ENCODE assay signal across 26 mouse cellular contexts in the genomic region with DNA sequence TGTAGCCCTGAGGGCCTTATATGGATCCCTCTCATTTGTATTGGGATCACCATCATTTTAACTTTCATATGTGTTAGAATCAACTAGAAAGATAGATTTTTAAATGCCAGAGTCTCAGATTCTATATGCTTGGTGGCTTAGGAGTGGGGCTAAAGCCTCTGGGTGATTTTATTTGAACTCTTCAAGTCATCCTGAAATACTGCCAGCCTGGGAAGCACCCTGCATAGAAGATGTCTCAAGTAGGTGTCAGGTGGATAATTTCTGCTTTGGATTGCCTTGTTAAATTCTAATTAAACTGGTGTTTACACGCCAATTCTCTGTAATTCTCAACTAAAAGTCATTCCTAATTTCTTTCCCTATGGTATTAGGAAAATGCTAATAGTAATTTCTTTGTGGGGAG.
DNase-seq lines count a peak whose midpoint lies in the region; ATAC-seq and TF ChIP-seq lines count a peak whose summit lies in the region.
"Had no signal": no experiment of that assay in that cellular context is flagged by ENCODE, and none has a peak within 500 bp of the region (broad histone marks: within the 10 kb centered on the region; RNA-seq: fewer than 3 reads in every experiment).

No protein-coding gene starts in this region.

- 60% methylated on average over 1 of the region's 1 CpGs for WGBS in hindbrain, postnatal 0 days
- WGBS in hindbrain, embryonic 13.5 days = 71% methylated on average over 1 of the region's 1 CpGs
- WGBS in cerebellum, adult 2 months = 43% methylated on average over 1 of the region's 1 CpGs

- DNase-seq in hindbrain, postnatal 0 days (ENCODE audit: low spot score) = peak; percentile 25
- DNase-seq in cerebellum, adult 2 months = peak; percentile 19 to 61
- peak; percentile 23 for DNase-seq in cerebellum, adult 9-11 months
- DNase-seq in liver = no peak
- no peak for DNase-seq in kidney, adult 8-10 months
- DNase-seq: adrenal gland, adult 8-10 months; B cell, adult 2 months; gastrocnemius, postnatal 14 days; heart, postnatal 14 days; kidney, postnatal 14 days; lung, adult 2 months; lung, postnatal 10 days; right cerebral cortex, postnatal 25 days had no signal

- no peak for TF ChIP-seq CTCF in hindbrain, postnatal 0 days (IDR thresholded peaks at IDR 0.05; ENCODE audit: low read depth)
- no peak for TF ChIP-seq CTCF in cerebellum, adult 2 months (IDR thresholded peaks at IDR 0.05; ENCODE audit: borderline replicate concordance, insufficient read depth, low read depth, low read length)

- no peak overlapping the region for H3K4me2 ChIP-seq in hindbrain, postnatal 0 days (ENCODE audit: low read depth, low read length)
- no peak overlapping the region for H3K4me2 ChIP-seq in hindbrain, embryonic 13.5 days
- H3K4me2 ChIP-seq: embryonic facial prominence, embryonic 15.5 days; forebrain, embryonic 12.5 days; limb, embryonic 15.5 days; midbrain, embryonic 13.5 days; neural tube, embryonic 15.5 days; stomach, embryonic 15.5 days had no signal

- no peak for TF ChIP-seq POLR2A in cerebellum, adult 2 months (IDR thresholded peaks at IDR 0.05; ENCODE audit: borderline replicate concordance, insufficient read depth, low read length)

- no peaks in the 10 kb centered on the region for H3K27me3 ChIP-seq in hindbrain, postnatal 0 days (ENCODE audit: insufficient read depth, low read length)
- no peaks in the 10 kb centered on the region for H3K27me3 ChIP-seq in hindbrain, embryonic 13.5 days
- H3K27me3 ChIP-seq in cerebellum, adult 2 months (ENCODE audit: control insufficient read depth, insufficient read depth, low read length) = no peaks in the 10 kb centered on the region
- H3K27me3 ChIP-seq: CH12.LX; embryonic facial prominence, embryonic 15.5 days; forebrain, embryonic 12.5 days; limb, embryonic 15.5 days; midbrain, embryonic 13.5 days; neural tube, embryonic 15.5 days; stomach, embryonic 15.5 days had no signal

- no peak overlapping the region for H3K27ac ChIP-seq in hindbrain, postnatal 0 days
- H3K27ac ChIP-seq in hindbrain, embryonic 13.5 days = no peak overlapping the region
- no peak overlapping the region for H3K27ac ChIP-seq in cerebellum, adult 2 months (ENCODE audit: insufficient read depth, low read length)
- H3K27ac ChIP-seq: embryonic facial prominence, embryonic 10.5 days; embryonic facial prominence, embryonic 15.5 days; forebrain, embryonic 12.5 days; limb, embryonic 10.5 days; limb, embryonic 15.5 days; liver, embryonic 14.5 days; macrophage; midbrain, embryonic 13.5 days; neural tube, embryonic 15.5 days; stomach, embryonic 15.5 days had no signal

- H3K4me1 ChIP-seq in hindbrain, postnatal 0 days (ENCODE audit: insufficient read depth, low read length) = no peaks in the 10 kb centered on the region
- H3K4me1 ChIP-seq in hindbrain, embryonic 13.5 days (replicated peaks) = no peaks in the 10 kb centered on the region
- peaks cover 3% of the 10 kb centered on the region; the same call in 1 of the 2 replicates for H3K4me1 ChIP-seq in cerebellum, adult 2 months (ENCODE audit: control insufficient read depth, insufficient read depth, low read length)
- H3K4me1 ChIP-seq: embryonic facial prominence, embryonic 10.5 days; embryonic facial prominence, embryonic 15.5 days; forebrain, embryonic 12.5 days; limb, embryonic 10.5 days; limb, embryonic 15.5 days; midbrain, embryonic 13.5 days; neural tube, embryonic 15.5 days; stomach, embryonic 15.5 days had no signal

- no peak overlapping the region for H3K9ac ChIP-seq in hindbrain, postnatal 0 days (replicated peaks; ENCODE audit: low read length)
- H3K9ac ChIP-seq in hindbrain, embryonic 13.5 days = no peak overlapping the region
- H3K9ac ChIP-seq: embryonic facial prominence, embryonic 15.5 days; forebrain, embryonic 12.5 days; limb, embryonic 15.5 days; liver, embryonic 14.5 days; midbrain, embryonic 13.5 days; neural tube, embryonic 15.5 days; stomach, embryonic 15.5 days had no signal

- ATAC-seq in hindbrain, postnatal 0 days = no peak
- no peak for ATAC-seq in hindbrain, embryonic 13.5 days (ENCODE audit: low FRiP score)
- ATAC-seq: intestine, postnatal 0 days; midbrain, embryonic 13.5 days had no signal

- no peak overlapping the region for H3K4me3 ChIP-seq in hindbrain, postnatal 0 days (ENCODE audit: low read length)
- H3K4me3 ChIP-seq in hindbrain, embryonic 13.5 days = no peak overlapping the region
- H3K4me3 ChIP-seq in cerebellum, adult 2 months (replicated peaks; ENCODE audit: insufficient read depth, low read depth, low read length) = no peak overlapping the region
- H3K4me3 ChIP-seq: embryonic facial prominence, embryonic 10.5 days; embryonic facial prominence, embryonic 15.5 days; forebrain, embryonic 12.5 days; limb, embryonic 10.5 days; limb, embryonic 15.5 days; midbrain, embryonic 13.5 days; neural tube, embryonic 15.5 days; stomach, embryonic 15.5 days had no signal

- no peaks in the 10 kb centered on the region for H3K36me3 ChIP-seq in hindbrain, postnatal 0 days (ENCODE audit: insufficient read depth, low read length)
- H3K36me3 ChIP-seq in hindbrain, embryonic 13.5 days = no peaks in the 10 kb centered on the region
- H3K36me3 ChIP-seq: embryonic facial prominence, embryonic 10.5 days; embryonic facial prominence, embryonic 15.5 days; forebrain, embryonic 12.5 days; limb, embryonic 10.5 days; limb, embryonic 15.5 days; midbrain, embryonic 13.5 days; neural tube, embryonic 15.5 days; stomach, embryonic 15.5 days had no signal

- H3K9me3 ChIP-seq in hindbrain, postnatal 0 days (ENCODE audit: low read length) = no peaks in the 10 kb centered on the region
- H3K9me3 ChIP-seq in hindbrain, embryonic 13.5 days = no peaks in the 10 kb centered on the region
- H3K9me3 ChIP-seq: embryonic facial prominence, embryonic 10.5 days; embryonic facial prominence, embryonic 15.5 days; forebrain, embryonic 12.5 days; limb, embryonic 10.5 days; limb, embryonic 15.5 days; midbrain, embryonic 13.5 days; neural tube, embryonic 15.5 days; stomach, embryonic 15.5 days had no signal

Comparison
In these comparisons a context has a peak if more than half of its experiments do, and no peak if none do; other contexts are left out.
1. DNase-seq: peak in hindbrain, postnatal 0 days (single experiment), cerebellum, adult 2 months (2 of 2) and cerebellum, adult 9-11 months (single experiment); none in liver (single experiment) and kidney, adult 8-10 months (0 of 2).